Mouse (Mus musculus) lung, embryonic 16.5 days (tissue): ENCODE data around the gene Ccl28. TPM values are rescaled to one million over a fixed set of nuclear protein-coding genes. Genes with fewer than 3 reads are reported as not detected.

Experiments
- ATAC-seq: fragments of 200-750 bp; cut with Nextera tagmentation; 2 replicates; pipeline ENCODE4 v1.8.0; 2017; ENCODE audit warnings: low read depth, mild to moderate bottlenecking, moderate library complexity
- H3K27ac ChIP-seq: fragments of 300-500 bp; sonication (generic); 2 replicates; pipeline ENCODE4 v1.5.1; 2014; ENCODE audit warnings: mild to moderate bottlenecking, control low read depth, low read length
- H3K27me3 ChIP-seq: fragments of 300-500 bp; sonication (generic); 2 replicates; pipeline ENCODE4 v1.6.1; 2014; ENCODE audit warnings: low read depth, low read length, mixed read lengths; ENCODE audit not compliant: control insufficient read depth, insufficient read depth
- H3K36me3 ChIP-seq: fragments of 300-500 bp; sonication (generic); 2 replicates; pipeline ENCODE4 v1.6.1; 2014; ENCODE audit warnings: low read length; ENCODE audit not compliant: control insufficient read depth, insufficient read depth
- H3K4me1 ChIP-seq: fragments of 300-500 bp; sonication (generic); replicated peaks from 2 replicates; pipeline ENCODE4 v1.6.1; 2014; ENCODE audit warnings: low read length, mixed read lengths; ENCODE audit not compliant: control insufficient read depth, insufficient read depth
- H3K4me2 ChIP-seq: fragments of 300-500 bp; sonication (generic); 2 replicates; pipeline ENCODE4 v1.6.1; 2014; ENCODE audit warnings: low read depth, low read length, control low read depth
- H3K4me3 ChIP-seq: fragments of 300-500 bp; sonication (generic); 2 replicates; pipeline ENCODE4 v1.5.1; 2014; ENCODE audit warnings: mild to moderate bottlenecking, low read length, control low read depth
- H3K9ac ChIP-seq: fragments of 300-500 bp; sonication (generic); 2 replicates; pipeline ENCODE4 v1.6.1; 2014; ENCODE audit warnings: low read length, control low read depth
- H3K9me3 ChIP-seq: fragments of 300-500 bp; sonication (generic); 2 replicates; pipeline ENCODE4 v1.6.1; 2016; ENCODE audit warnings: low read length; ENCODE audit not compliant: control insufficient read depth
- WGBS: fragments of 180-500 bp; shearing (Covaris S2); extraction: QIAGEN DNeasy Blood & Tissue Kit; methylation state at CpG from one replicate; pipeline ENCODE4 v1.1.7; 2014; 5-methylcytosine and 5-hydroxymethylcytosine counted together
- polyA plus RNA-seq: library from polyadenylated mRNA; unstranded; fragments of >200 nt; fragmentation: Nextera tagmentation; extraction: Ambion mirVana; gene quantifications from 2 replicates; pipeline ENCODE4 v1.2.1, GENCODE M21; 2015

The Ccl28 gene
- polyA plus RNA-seq, 1 experiment from 2014 or later, result 0.06 TPM

- H3K9ac ChIP-seq, result no peak overlapping the region
- ATAC-seq, result no peak
- no peak overlapping the region for H3K27ac ChIP-seq
- H3K4me2 ChIP-seq, result no peak overlapping the region
- H3K9me3 ChIP-seq, result no peaks in the 10 kb centered on the region
- H3K27me3 ChIP-seq, result no peaks in the 10 kb centered on the region; the same call in 1 of the 2 replicates
- WGBS, result 30% methylated on average over 4 of the region's 4 CpGs
- H3K4me1 ChIP-seq, result no peaks in the 10 kb centered on the region
- H3K4me3 ChIP-seq, result no peak overlapping the region
- H3K36me3 ChIP-seq, result no peaks in the 10 kb centered on the region
Observed at GRCm38 (mm10) chr13:119640504-119640903, 16.9 kb downstream of the Ccl28 start.

- no peak overlapping the region for H3K9ac ChIP-seq
- H3K4me3 ChIP-seq, result no peak overlapping the region
- ATAC-seq, result no peak
- no peak overlapping the region for H3K4me2 ChIP-seq
- WGBS, result 63% methylated on average over 7 of the region's 7 CpGs
- H3K27me3 ChIP-seq, result no peaks in the 10 kb centered on the region; the same call in 1 of the 2 replicates
- H3K36me3 ChIP-seq, result no peaks in the 10 kb centered on the region
- H3K9me3 ChIP-seq, result no peaks in the 10 kb centered on the region
- H3K27ac ChIP-seq, result no peak overlapping the region
- H3K4me1 ChIP-seq, result no peaks in the 10 kb centered on the region
Observed at GRCm38 (mm10) chr13:119641145-119641544, 17.5 kb downstream of the Ccl28 start.

GRCm38 (mm10) chr13:119644769-119645168, 21.1 kb downstream of the Ccl28 start:
- no peaks in the 10 kb centered on the region for H3K9me3 ChIP-seq
- H3K36me3 ChIP-seq, result no peaks in the 10 kb centered on the region
- H3K27me3 ChIP-seq, result no peaks in the 10 kb centered on the region
- no peak for ATAC-seq
- H3K4me1 ChIP-seq, result no peaks in the 10 kb centered on the region
- no peak overlapping the region for H3K4me3 ChIP-seq
- H3K27ac ChIP-seq, result no peak overlapping the region
- no peak overlapping the region for H3K4me2 ChIP-seq
- 65% methylated on average over 5 of the region's 5 CpGs for WGBS
- no peak overlapping the region for H3K9ac ChIP-seq

- WGBS, result 86% methylated on average over 1 of the region's 1 CpGs
- H3K27me3 ChIP-seq, result no peaks in the 10 kb centered on the region
- no peak for ATAC-seq
- H3K4me2 ChIP-seq, result no peak overlapping the region
- no peaks in the 10 kb centered on the region for H3K9me3 ChIP-seq
- H3K36me3 ChIP-seq, result no peaks in the 10 kb centered on the region
- no peak overlapping the region for H3K4me3 ChIP-seq
- no peak overlapping the region for H3K9ac ChIP-seq
- H3K27ac ChIP-seq, result no peak overlapping the region
- no peaks in the 10 kb centered on the region for H3K4me1 ChIP-seq
Observed at GRCm38 (mm10) chr13:119646511-119646910, 22.9 kb downstream of the Ccl28 start.

DNA sequence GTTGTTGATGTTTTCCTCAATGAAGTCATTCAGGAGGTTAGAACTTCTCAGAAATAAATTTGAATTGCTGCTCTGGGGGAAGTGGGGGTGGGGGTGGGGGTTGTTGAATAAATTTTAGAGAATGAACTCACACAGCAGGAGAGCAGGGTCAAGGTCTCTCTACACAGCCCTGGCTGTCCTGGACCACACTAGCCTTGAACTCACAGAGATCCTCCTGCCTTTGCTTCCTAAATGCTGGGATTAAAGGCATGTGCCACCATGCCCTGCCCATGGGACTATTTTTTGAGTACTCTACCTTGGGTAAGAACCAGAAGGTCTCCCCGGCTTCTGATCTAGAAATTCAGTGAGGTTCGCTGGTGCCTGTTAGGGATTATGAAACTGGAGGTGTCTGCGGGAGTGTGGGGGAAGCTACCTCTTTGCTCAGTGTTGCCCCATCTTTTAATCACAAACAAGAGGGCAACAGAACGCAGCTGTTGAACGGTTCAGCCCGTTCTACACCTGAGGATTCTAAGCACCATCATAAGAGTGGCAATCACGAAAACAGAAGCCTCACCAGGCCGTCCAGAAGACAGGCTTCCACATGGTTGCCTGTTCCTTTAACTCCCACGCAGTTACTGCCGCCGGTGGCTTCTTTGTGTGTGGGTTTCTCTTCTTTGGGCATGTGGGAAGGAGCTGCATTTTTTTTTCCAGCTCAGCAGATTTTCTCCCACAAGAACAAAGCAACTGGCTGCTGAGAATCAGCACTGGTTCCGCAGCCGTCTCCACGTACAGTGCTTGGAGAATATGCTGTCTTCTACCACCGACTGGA, 25.5 kb downstream of the Ccl28 start:
- 53% methylated on average over 15 of the region's 15 CpGs for WGBS
- Histone ChIP-seq H3K9ac (no peak overlapping the region), H3K27me3 (no peaks in the 10 kb centered on the region), H3K4me2 (no peak overlapping the region), H3K27ac (no peak overlapping the region), H3K4me3 (no peak overlapping the region), H3K36me3 (no peaks in the 10 kb centered on the region), H3K4me1 (peaks cover 3% of the 10 kb centered on the region; the same call in 1 of the 2 replicates), H3K9me3 (no peaks in the 10 kb centered on the region)
- no peak for ATAC-seq

DNA sequence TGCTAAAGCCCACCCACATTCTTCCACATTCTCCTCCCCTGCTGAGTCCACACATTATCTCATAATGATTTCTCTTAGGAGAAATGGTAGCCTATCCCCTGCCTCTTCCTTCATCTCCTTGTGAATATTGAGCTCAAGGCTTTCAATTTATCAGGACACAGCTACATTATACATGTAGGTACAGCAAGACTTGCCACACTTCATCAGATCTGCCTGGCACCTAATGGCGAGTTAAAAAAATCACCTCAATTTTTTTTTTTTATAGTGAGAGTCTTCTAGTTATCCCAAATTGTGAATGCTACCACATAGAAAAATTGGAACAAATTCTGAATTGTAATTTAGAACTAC, 26.1 kb downstream of the Ccl28 start:
- 76% methylated on average over 1 of the region's 1 CpGs for WGBS
- H3K36me3 ChIP-seq, result no peaks in the 10 kb centered on the region

GRCm38 (mm10) chr13:119654734-119655133, 31.1 kb downstream of the Ccl28 start:
- 89% methylated on average over 2 of the region's 2 CpGs for WGBS
- Histone ChIP-seq H3K4me3 (no peak overlapping the region), H3K9ac (no peak overlapping the region), H3K4me2 (no peak overlapping the region), H3K4me1 (peaks cover 3% of the 10 kb centered on the region; the same call in 1 of the 2 replicates), H3K27me3 (no peaks in the 10 kb centered on the region), H3K27ac (no peak overlapping the region), H3K9me3 (no peaks in the 10 kb centered on the region), H3K36me3 (no peaks in the 10 kb centered on the region)
- no peak for ATAC-seq

More for the DNA sequence above, 26.1 kb downstream of the Ccl28 start:
- Histone ChIP-seq H3K9me3 (no peaks in the 10 kb centered on the region), H3K27ac (no peak overlapping the region), H3K4me1 (peaks cover 3% of the 10 kb centered on the region; the same call in 1 of the 2 replicates), H3K4me3 (no peak overlapping the region), H3K27me3 (no peaks in the 10 kb centered on the region), H3K4me2 (no peak overlapping the region), H3K9ac (no peak overlapping the region)
- no peak for ATAC-seq

GRCm38 (mm10) chr13:119656246-119656645, 32.6 kb downstream of the Ccl28 start:
- no peak overlapping the region for H3K9ac ChIP-seq
- 76% methylated on average over 2 of the region's 2 CpGs for WGBS

GRCm38 (mm10) chr13:119656846-119657416, 33.3 kb downstream of the Ccl28 start:
- H3K9ac ChIP-seq, result no peak overlapping the region
- H3K4me3 ChIP-seq, result no peak overlapping the region
- no peak overlapping the region for H3K27ac ChIP-seq
- WGBS, result 71% methylated on average over 6 of the region's 6 CpGs
- ATAC-seq, result no peak
- peaks cover 3% of the 10 kb centered on the region; the same call in 1 of the 2 replicates for H3K4me1 ChIP-seq
- no peaks in the 10 kb centered on the region for H3K9me3 ChIP-seq
- H3K27me3 ChIP-seq, result no peaks in the 10 kb centered on the region
- H3K4me2 ChIP-seq, result no peak overlapping the region
- H3K36me3 ChIP-seq, result no peaks in the 10 kb centered on the region

More at GRCm38 (mm10) chr13:119656246-119656645, 32.6 kb downstream of the Ccl28 start:
- H3K4me1 ChIP-seq, result peaks cover 3% of the 10 kb centered on the region; the same call in 1 of the 2 replicates
- no peaks in the 10 kb centered on the region for H3K9me3 ChIP-seq
- no peak overlapping the region for H3K4me3 ChIP-seq
- no peak overlapping the region for H3K27ac ChIP-seq
- no peaks in the 10 kb centered on the region for H3K36me3 ChIP-seq
- H3K4me2 ChIP-seq, result no peak overlapping the region
- no peaks in the 10 kb centered on the region for H3K27me3 ChIP-seq
- ATAC-seq, result no peak
